Mouse (Mus musculus) lung, embryonic 14.5 days (tissue): ENCODE results near the gene Adgre4. TPM values are rescaled to one million over a fixed set of nuclear protein-coding genes. Genes with fewer than 3 reads are reported as not detected.
A peak's percentile ranks its signal among the peaks of the same experiment; 100 is the strongest.
"Not testable (repeated sequence)": the region's sequence is repeated elsewhere in the genome, so short reads cannot be mapped to it uniquely, and the experiment has no call there.

ENCODE experiments used
- ATAC-seq: fragments of 200-750 bp; cut with Nextera tagmentation; 2 replicates; pipeline ENCODE4 v1.8.0; 2017; ENCODE audit warnings: mild to moderate bottlenecking, moderate TSS enrichment, moderate library complexity; ENCODE audit not compliant: insufficient read depth
- DNase-seq: peaks from one replicate; pipeline ENCODE4 v3.0.0-alpha.2; 2015
- H3K27ac ChIP-seq: fragments of 300-500 bp; sonication (generic); 2 replicates; pipeline ENCODE4 v1.5.1; 2014; ENCODE audit warnings: low read depth, mild to moderate bottlenecking, moderate library complexity
- H3K27me3 ChIP-seq: fragments of 300-500 bp; sonication (generic); 2 replicates; pipeline ENCODE4 v1.6.1; 2014; ENCODE audit warnings: low read length, control low read depth; ENCODE audit not compliant: insufficient read depth
- H3K36me3 ChIP-seq: fragments of 300-500 bp; sonication (generic); 2 replicates; pipeline ENCODE4 v1.6.1; 2014; ENCODE audit warnings: control low read depth; ENCODE audit not compliant: insufficient read depth
- H3K4me1 ChIP-seq: fragments of 300-500 bp; sonication (generic); 2 replicates; pipeline ENCODE4 v1.6.1; 2014; ENCODE audit warnings: antibody characterized with exemption, control low read depth; ENCODE audit not compliant: insufficient read depth
- H3K4me2 ChIP-seq: fragments of 300-500 bp; sonication (generic); 2 replicates; pipeline ENCODE4 v1.6.1; 2014; ENCODE audit warnings: mild to moderate bottlenecking
- H3K4me3 ChIP-seq: fragments of 300-500 bp; sonication (generic); 2 replicates; pipeline ENCODE4 v1.5.1; 2014; ENCODE audit warnings: low read depth, low read length
- H3K9ac ChIP-seq: fragments of 300-500 bp; sonication (generic); 2 replicates; pipeline ENCODE4 v1.6.1; 2014
- H3K9me3 ChIP-seq: fragments of 300-500 bp; sonication (generic); 2 replicates; pipeline ENCODE4 v1.6.1; 2016; ENCODE audit warnings: low read depth, low read length, control low read depth
- CTCF ChIP-seq: IDR thresholded peaks from 2 replicates; pipeline ENCODE4 v1.5.1; 2016; ENCODE audit warnings: antibody characterized with exemption, low read depth
- WGBS: fragments of 180-500 bp; shearing (Covaris S2); extraction: QIAGEN DNeasy Blood & Tissue Kit; methylation state at CpG from one replicate; pipeline ENCODE4 v1.1.7; 2014; 5-methylcytosine and 5-hydroxymethylcytosine counted together
- polyA plus RNA-seq: library from polyadenylated mRNA; unstranded; fragments of >200 nt; fragmentation: Nextera tagmentation; extraction: Ambion mirVana; gene quantifications from 2 replicates; pipeline ENCODE4 v1.2.1, GENCODE M21; 2014

Gene Adgre4
- polyA plus RNA-seq, 1 experiment from 2014 or later = 0.20 TPM

DNA sequence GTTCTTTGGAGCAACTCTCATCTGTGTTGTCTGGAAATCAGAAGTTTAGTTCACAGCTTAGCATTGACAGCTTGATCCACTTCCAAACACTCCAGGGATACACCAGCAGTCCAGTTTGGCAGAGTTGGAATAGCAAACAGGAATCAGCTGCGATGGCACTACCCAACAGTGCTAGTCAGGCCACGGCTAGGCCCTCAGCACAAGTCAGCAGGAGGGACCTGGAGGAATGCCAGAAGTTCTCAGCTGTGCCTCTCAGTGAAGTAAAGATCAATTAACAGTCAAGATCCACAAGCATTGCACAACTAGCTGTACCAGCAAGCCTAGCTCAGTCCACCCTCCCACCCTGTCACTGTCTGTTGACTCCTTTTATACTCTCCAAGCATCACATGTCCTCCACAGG is 133.8 kb downstream of the Adgre4 start:
- no peak overlapping the region for H3K9ac ChIP-seq
- no peak for ATAC-seq
- no peaks in the 10 kb centered on the region for H3K4me1 ChIP-seq
- H3K36me3 ChIP-seq = no peaks in the 10 kb centered on the region
- no peaks in the 10 kb centered on the region for H3K27me3 ChIP-seq
- H3K4me3 ChIP-seq = no peak overlapping the region
- DNase-seq = peak; percentile 21
- H3K9me3 ChIP-seq = no peaks in the 10 kb centered on the region
- TF ChIP-seq CTCF = no peak
- 57% methylated on average over 2 of the region's 2 CpGs for WGBS
- no peak overlapping the region for H3K4me2 ChIP-seq
- H3K27ac ChIP-seq = no peak overlapping the region

DNA sequence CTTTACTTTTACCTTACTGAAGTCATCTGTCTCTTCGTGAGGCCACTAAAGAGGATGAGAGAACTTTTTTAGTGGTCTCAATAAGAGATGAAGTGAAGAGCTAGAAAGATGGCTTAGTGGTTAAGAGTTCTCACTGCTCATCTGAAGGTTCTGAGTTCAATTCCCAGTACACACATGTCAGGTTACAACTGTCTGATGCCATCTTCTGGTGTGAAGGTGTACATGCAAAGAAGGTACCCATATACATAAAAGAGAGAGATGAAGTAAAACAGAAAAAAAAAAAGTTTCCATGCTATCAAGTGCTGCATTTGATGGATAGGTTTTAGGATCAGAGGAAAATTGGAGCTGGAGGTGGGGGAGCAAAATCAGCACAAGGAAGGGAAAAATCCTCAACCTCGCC is 135.1 kb downstream of the Adgre4 start:
- Histone ChIP-seq H3K27me3 (no peaks in the 10 kb centered on the region), H3K4me1 (no peaks in the 10 kb centered on the region), H3K4me2 (no peak overlapping the region), H3K4me3 (no peak overlapping the region), H3K27ac (no peak overlapping the region), H3K9me3 (no peaks in the 10 kb centered on the region), H3K36me3 (no peaks in the 10 kb centered on the region), H3K9ac (no peak overlapping the region)
- ATAC-seq (no peak), DNase-seq (no peak)
- TF ChIP-seq CTCF = no peak
- 52% methylated on average over 2 of the region's 2 CpGs for WGBS

DNA sequence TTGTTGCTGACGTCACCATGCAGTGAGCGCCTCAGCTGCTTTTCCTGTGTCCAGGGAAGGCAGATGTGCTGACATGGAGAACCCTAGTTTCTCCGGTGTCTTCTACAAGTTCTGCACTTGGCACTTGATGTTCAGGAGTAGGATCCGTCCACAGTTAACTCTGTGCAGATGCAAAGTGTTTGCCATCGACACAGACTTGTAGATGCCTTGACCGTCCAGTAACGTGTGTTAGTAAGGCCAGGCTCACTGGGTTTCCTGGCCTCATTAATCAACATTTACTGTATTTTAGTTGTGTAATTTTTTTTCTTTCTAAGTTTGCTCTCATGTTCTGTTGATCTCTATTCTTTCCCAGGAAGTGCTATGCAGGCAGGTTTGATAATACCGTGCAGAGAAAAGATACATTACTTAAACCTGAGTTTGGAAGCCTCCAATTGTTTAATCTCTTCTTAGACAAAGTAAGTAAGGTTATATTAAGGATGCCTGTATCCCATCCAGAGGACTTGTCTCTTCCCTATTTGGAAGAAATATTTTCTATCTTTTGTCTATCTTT is 142.7 kb downstream of the Adgre4 start:
- WGBS = 8% methylated on average over 6 of the region's 8 CpGs
- DNase-seq = peak; percentile 3
- peak overlapping the region; percentile 50 for H3K9ac ChIP-seq

DNA sequence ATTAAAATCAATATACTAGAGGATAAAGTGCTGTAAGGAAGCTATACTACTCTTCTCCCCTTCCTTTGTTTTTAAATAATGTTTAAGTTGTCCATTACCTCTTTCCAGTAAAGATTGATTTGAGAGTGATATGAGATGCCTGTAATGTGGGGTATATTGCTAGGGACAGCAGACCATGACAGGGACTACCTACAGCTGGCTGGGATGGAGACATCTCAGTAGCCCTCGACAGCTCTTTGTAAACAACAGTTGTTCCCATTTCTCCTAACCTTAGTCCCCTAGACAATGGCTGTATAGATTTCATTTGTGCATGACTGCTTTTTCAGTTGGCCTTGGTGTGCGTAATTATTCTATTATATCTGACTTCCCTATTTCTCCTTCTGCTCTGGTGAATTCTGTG is 153.3 kb downstream of the Adgre4 start:
- Histone ChIP-seq H3K36me3 (peaks cover 4% of the 10 kb centered on the region; the same call in 1 of the 2 replicates), H3K4me1 (no peaks in the 10 kb centered on the region), H3K27ac (no peak overlapping the region), H3K27me3 (no peaks in the 10 kb centered on the region), H3K9me3 (peaks cover 8% of the 10 kb centered on the region; the same call in 1 of the 2 replicates), H3K4me3 (no peak overlapping the region), H3K4me2 (no peak overlapping the region), H3K9ac (no peak overlapping the region)
- DNase-seq (no peak), ATAC-seq (no peak)
- TF ChIP-seq CTCF = no peak
- 54% methylated on average over 2 of the region's 2 CpGs for WGBS

More for the DNA sequence above, 142.7 kb downstream of the Adgre4 start:
- not testable (repeated sequence) for H3K9me3 ChIP-seq, H3K4me1 ChIP-seq, H3K36me3 ChIP-seq, H3K27me3 ChIP-seq, ATAC-seq
- peak overlapping the region; percentile 46 for H3K4me3 ChIP-seq
- peak overlapping the region; percentile 12; the same call in 1 of the 2 replicates for H3K27ac ChIP-seq
- H3K4me2 ChIP-seq = peak overlapping the region; percentile 62

Other genes with a start within 250 kb of the Adgre4 start
- not detected in 2 replicates for gene Vmn2r118, start 124.8 kb upstream of the Adgre4 start, polyA plus RNA-seq
- gene Pot1b, start 37.4 kb upstream of the Adgre4 start, polyA plus RNA-seq = 7.6 and 7.9 TPM in 2 replicates
- 9.9 and 11.5 TPM in 2 replicates for gene Zfp119a, start 128.9 kb downstream of the Adgre4 start, polyA plus RNA-seq
- 13.3 and 16.4 TPM in 2 replicates for gene Zfp959, start 142.1 kb downstream of the Adgre4 start, polyA plus RNA-seq
- gene Zfp119b, start 199.5 kb downstream of the Adgre4 start, polyA plus RNA-seq = 5.1 and 5.4 TPM in 2 replicates
- 0.84 and 1.7 TPM in 2 replicates for gene Ebi3, start 202.7 kb downstream of the Adgre4 start, polyA plus RNA-seq
- gene Yju2, start 209.1 kb downstream of the Adgre4 start, polyA plus RNA-seq = 21.8 and 22.0 TPM in 2 replicates
- 11.4 and 12.0 TPM in 2 replicates for gene Shd, start 220.5 kb downstream of the Adgre4 start, polyA plus RNA-seq
- 6.6 and 11.5 TPM in 2 replicates for gene Fsd1, start 236.5 kb downstream of the Adgre4 start, polyA plus RNA-seq